Mouse (Mus musculus) myocyte (in vitro differentiated cells): ENCODE measurements around the gene Gm17409.

ENCODE experiments used
- E2F4 ChIP-seq: IDR thresholded peaks from one replicate; pipeline ENCODE4 v1.6.1; 2011; ENCODE audit warnings: mild to moderate bottlenecking, control low read depth, moderate library complexity; ENCODE audit not compliant: insufficient read depth
- MYOD1 ChIP-seq, 3 experiments: IDR thresholded peaks; one replicate each; pipeline ENCODE4 v1.6.1; 2011; ENCODE audit warnings: control low read depth in 2 of 3, low read depth in 2 of 3, mild to moderate bottlenecking in 2 of 3, moderate library complexity in 1 of 3; ENCODE audit not compliant: insufficient read length in 2 of 3, control insufficient read depth in 1 of 3
- MYOG ChIP-seq, 3 experiments: IDR thresholded peaks; one replicate each; pipeline ENCODE4 v1.6.1; 2011; ENCODE audit warnings: control low read depth in 2 of 3, low read depth in 2 of 3, mild to moderate bottlenecking in 2 of 3; ENCODE audit not compliant: insufficient read length in 2 of 3, control insufficient read depth in 1 of 3, insufficient read depth in 1 of 3
- POLR2A ChIP-seq: IDR thresholded peaks from one replicate; pipeline ENCODE4 v1.6.1; 2011; ENCODE audit warnings: low read depth, mild to moderate bottlenecking, control low read depth, moderate library complexity; ENCODE audit not compliant: insufficient read length
- TCF12 ChIP-seq: IDR thresholded peaks from one replicate; pipeline ENCODE4 v1.6.1; 2011; ENCODE audit warnings: mild to moderate bottlenecking, control low read depth; ENCODE audit not compliant: poor library complexity, insufficient read depth, severe bottlenecking

GRCm38 (mm10) chr2:58486441-58487278, 16.7 kb downstream of the Gm17409 start:
- TF ChIP-seq TCF12 (no peak), E2F4 (no peak), MYOD1 (IDR thresholded peaks at IDR 0.05; ENCODE audit: control insufficient read depth in 1 of 3, insufficient read length in 2 of 3, low read depth in 2 of 3) (no peak), MYOG (IDR thresholded peaks at IDR 0.05; ENCODE audit: control insufficient read depth in 1 of 3, insufficient read depth in 1 of 3, insufficient read length in 2 of 3, low read depth in 2 of 3) (no peak), POLR2A (no peak)
